Mouse (Mus musculus): ENCODE measurements at regions not wholly inside any gene's neighbourhood (a gene's known extent, or its start where the extent isn't known, plus 50 kb on each side); places are given as distances from the start of the nearest gene placed in this dataset.
"Not testable (repeated sequence)": the region's sequence is repeated elsewhere in the genome, so short reads cannot be mapped to it uniquely, and the experiment has no call there.

DNA sequence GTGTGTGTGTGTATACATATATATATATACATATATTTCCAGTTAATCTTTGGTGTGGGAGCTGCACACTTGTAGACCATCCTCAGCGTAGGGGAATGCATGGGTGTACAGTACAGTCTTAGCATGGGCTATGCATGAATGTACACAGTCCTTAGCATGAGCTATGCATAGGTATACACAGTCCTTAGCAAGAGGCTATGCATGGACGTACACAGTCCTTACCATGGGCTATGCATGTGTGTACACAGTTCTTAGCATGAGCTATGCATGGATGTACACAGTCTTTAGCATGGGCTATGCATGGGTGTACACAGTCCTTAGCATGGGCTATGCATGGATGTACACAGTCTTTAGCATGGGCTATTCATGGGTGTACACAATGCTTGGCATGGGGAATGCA lies 70.5 kb downstream of the Rchy1 start:
- DNase-seq = no peak

GRCm38 (mm10) chr5:91881771-91882170 lies 81.1 kb downstream of the Rchy1 start:
- DNase-seq = no peak

- DNase-seq = no peak
Measured at GRCm38 (mm10) chr5:91880231-91880630, 82.6 kb downstream of the Rchy1 start.

DNA sequence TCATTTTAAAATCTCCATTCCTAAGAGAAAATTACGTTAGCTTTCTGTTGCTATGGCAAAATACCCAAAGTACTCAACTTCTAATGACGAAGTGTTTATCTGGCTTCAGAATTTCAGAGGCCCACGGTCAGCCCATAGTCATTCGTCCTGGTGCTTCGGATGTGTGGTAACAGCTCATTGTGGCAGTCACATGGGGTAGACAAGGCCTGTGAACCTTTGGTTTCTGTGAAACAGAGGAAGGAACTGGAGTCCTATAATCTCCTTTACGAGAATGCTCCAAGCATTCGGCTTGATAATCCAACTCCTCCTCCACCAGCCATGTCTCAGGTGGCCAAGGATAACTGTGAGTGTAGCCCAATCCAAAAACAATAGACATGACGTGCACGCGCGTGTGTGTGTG lies 84.2 kb downstream of the Rchy1 start:
- no peak for DNase-seq

DNA sequence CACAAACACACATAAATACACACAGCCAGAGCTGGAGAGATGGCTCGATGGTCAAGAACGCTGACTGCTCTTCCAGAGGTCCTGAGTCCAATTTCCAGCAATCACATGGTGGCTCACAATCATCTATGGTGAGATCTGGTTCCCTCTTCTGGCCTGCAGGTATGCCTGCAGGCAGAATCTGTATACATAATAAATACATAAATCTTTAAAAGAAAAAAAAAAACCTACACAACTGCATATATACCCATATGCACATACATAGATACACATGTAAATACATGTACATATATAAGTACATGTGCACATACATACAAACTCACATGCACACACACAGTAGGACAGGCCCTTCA lies 86.2 kb downstream of the Rchy1 start:
- no peak for DNase-seq

DNA sequence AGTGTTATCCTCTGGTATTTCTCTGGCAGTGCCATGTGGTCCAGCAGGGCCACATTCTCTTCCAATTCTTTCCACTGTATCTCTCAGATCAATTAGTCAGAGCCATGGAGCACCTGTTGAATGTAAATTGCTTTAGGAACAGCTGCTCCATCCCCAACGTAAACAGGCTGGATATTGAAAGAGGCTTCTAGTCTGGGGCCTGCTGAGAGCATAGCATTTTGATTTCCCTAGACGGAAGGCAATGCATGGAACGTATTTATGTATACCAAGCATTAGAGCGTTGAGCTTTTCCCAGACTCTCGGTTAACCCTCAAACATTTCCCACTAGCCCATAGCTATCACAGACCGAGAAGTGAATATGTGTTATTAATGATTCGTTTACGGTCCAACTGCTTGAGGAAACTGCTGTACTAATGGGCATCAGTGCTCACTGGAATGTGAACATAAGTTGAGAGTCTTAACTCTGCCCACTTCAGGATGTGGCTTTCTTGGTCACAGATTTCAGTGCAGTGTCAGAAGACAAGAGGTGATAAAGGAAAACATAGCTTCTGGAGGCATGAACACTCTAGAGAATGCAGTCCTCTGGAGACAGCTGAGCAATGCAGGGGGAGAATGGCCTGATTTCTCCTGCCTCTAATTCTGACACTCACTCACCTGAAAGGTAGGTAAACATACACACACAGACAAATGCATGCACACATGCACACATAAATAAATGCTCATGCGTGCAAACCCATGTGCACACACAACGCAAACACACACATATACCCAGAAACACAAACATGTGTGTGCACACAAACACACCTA lies 86.8 kb downstream of the Rchy1 start:
- DNase-seq = no peak

- DNase-seq = no peak
Measured at GRCm38 (mm10) chr5:91872816-91873215, 90.1 kb downstream of the Rchy1 start.

GRCm38 (mm10) chr5:91869791-91870190 lies 93.1 kb downstream of the Rchy1 start:
- DNase-seq = no peak

- no peak for DNase-seq
Measured at GRCm38 (mm10) chr5:91866184-91866583, 96.7 kb downstream of the Rchy1 start.

- no peak for DNase-seq
Measured at GRCm38 (mm10) chr5:91865365-91865764, 97.5 kb downstream of the Rchy1 start.

GRCm38 (mm10) chr5:91862843-91863242 lies 100.0 kb downstream of the Rchy1 start:
- no peak for DNase-seq

DNA sequence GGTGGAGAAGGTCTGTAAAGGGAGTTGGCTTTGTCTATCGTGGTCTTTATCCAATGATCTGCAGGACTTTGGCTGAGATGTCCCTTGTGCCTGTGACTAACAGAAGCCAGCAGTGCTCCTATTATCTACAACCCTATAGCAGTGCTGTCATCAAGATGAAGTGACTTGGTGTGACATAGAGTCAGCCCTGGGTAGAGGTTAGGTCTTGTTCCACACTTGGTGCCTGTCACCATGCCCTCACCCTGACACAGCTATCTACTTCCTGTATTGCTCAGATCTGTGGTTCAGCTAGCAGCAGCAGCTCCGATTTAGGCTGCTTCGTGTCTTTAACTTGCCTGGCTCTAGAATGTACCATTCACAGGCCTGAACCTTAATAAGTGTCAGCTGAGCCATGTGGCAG lies 100.6 kb downstream of the Rchy1 start:
- no peak for DNase-seq

GRCm38 (mm10) chr5:91861440-91862187 lies 101.3 kb downstream of the Rchy1 start:
- DNase-seq = peak; percentile 15

DNA sequence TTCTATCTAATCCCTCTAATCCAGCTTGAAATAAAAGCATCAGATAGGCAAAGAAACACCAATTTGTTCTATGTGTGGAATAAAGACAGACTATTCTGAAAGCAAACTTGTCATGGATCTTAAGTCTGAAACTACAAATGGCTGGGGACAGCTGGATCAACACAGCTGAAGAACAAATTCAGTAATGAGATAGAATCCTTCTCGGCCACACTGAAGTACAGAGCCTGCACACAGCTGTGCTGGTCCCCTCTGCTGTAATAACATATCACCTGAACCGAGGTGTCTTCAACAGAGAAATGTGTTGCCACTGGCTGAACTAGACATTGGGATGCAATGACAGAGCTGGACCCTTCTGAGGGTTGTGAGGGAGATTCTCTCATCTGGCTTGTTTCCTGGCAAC lies 102.4 kb downstream of the Rchy1 start:
- no peak for DNase-seq

GRCm38 (mm10) chr5:91852330-91852729 lies 110.5 kb downstream of the Rchy1 start:
- no peak for DNase-seq

- DNase-seq = not testable (repeated sequence)
Measured at GRCm38 (mm10) chr5:91850862-91851569, 111.9 kb downstream of the Rchy1 start.

DNA sequence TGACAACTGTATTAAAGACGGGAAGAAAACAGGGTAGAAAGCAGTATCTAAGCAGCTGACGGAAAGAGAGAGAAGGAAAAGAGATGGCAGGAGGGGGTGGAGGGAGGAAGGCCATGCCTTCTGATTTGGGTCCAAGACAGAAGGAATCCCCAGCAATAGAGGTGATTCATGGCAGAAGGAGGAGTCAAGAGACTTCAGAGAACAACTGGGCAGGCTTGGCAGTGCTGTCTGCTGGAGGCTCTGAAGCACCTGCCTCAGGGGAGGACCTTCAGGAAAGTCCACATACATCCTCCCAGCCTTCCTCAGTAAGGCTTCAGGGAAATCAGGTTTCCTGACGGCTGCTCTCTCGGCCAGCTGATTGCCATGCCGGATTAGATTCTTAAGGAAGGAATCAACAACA lies 112.4 kb downstream of the Rchy1 start:
- DNase-seq = no peak

DNA sequence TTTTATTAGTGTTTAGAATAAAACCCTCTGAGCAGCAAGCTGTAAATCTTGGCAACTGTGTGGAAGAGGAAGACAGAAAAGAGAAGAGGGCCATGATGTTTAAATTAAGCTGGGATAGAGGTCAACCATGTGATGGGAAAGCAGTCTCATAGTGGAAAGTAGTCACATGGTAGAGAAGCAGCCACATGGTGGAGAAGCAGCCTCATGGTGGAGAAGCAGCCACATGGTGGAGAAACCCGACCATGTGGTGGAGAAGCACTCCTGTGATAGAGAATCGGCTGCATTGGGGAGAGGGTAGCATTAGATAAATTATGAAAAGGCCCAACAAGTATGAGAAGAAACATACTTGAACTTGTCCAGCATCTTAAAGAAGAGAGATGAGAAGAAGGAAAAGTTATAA lies 113.3 kb downstream of the Rchy1 start:
- DNase-seq = no peak

GRCm38 (mm10) chr5:91849114-91849513 lies 113.8 kb downstream of the Rchy1 start:
- no peak for DNase-seq

GRCm38 (mm10) chr5:91848528-91848927 lies 114.3 kb downstream of the Rchy1 start:
- no peak for DNase-seq

DNA sequence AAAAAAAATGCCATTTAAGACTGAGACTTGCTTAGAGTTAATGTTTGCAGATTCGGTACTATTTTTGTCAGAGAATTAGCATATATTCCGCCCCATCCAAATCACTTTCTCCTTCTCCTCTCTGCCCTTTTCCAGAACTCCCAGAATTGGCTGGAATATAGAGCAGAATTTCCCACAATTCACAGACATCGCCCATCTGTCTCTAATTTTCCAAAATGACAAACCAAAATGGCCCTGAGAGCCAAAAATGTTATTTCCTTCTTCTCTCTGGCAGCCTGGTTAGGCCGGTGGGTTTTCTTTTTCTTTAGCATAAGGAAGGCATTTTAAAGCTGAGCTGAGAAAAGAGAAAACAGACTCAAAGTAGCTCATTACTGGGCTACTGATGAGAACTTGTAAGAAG lies 119.8 kb downstream of the Rchy1 start:
- peak; percentile 10 for DNase-seq

GRCm38 (mm10) chr5:91841066-91841465 lies 121.8 kb downstream of the Rchy1 start:
- no peak for DNase-seq

GRCm38 (mm10) chr5:91828481-91828880 lies 134.4 kb downstream of the Rchy1 start:
- no peak for DNase-seq

- DNase-seq = peak; percentile 16
Measured at GRCm38 (mm10) chr5:91826636-91827035, 136.2 kb downstream of the Rchy1 start.

Measured in right cerebral cortex, adult 18-20 months (tissue).